In genomic region chr7:130211411-130211810, GRCm38 (mm10) we compare ENCODE assay signal across 18 mouse cellular contexts.
"Had no signal": no experiment of that assay in that cellular context is flagged by ENCODE, and none has a peak within 500 bp of the region (broad histone marks: within the 10 kb centered on the region; RNA-seq: fewer than 3 reads in every experiment).

No protein-coding gene starts in this region.

- H3K9me3 ChIP-seq: midbrain, embryonic 10.5 days; midbrain, embryonic 12.5 days; neural tube, embryonic 13.5 days; neural tube, embryonic 15.5 days had no signal

- H3K36me3 ChIP-seq: neural tube, embryonic 13.5 days; neural tube, embryonic 15.5 days had no signal

- H3K9ac ChIP-seq: lung, embryonic 14.5 days; midbrain, embryonic 12.5 days; neural tube, embryonic 13.5 days; neural tube, embryonic 15.5 days had no signal

- H3K4me2 ChIP-seq: lung, embryonic 14.5 days; midbrain, embryonic 12.5 days; neural tube, embryonic 13.5 days; neural tube, embryonic 15.5 days had no signal

- DNase-seq: lung, embryonic 14.5 days; lung, postnatal 10 days; lung, postnatal 4 days; midbrain, embryonic 14.5 days; retina, postnatal 1 day; right cerebral cortex, adult 18-20 months; right cerebral cortex, postnatal 25 days; right cerebral cortex, postnatal 4 days; spleen, adult 18-20 months; thymus, adult 18-20 months; thymus, postnatal 14 days; thymus, postnatal 36 days had no signal

- H3K4me3 ChIP-seq: midbrain, embryonic 10.5 days; midbrain, embryonic 12.5 days; myocyte; neural tube, embryonic 13.5 days; neural tube, embryonic 15.5 days had no signal

- H3K27ac ChIP-seq: midbrain, embryonic 12.5 days; neural tube, embryonic 13.5 days; neural tube, embryonic 15.5 days had no signal

- ATAC-seq: midbrain, embryonic 16.5 days had no signal

- H3K27me3 ChIP-seq: neural tube, embryonic 13.5 days; neural tube, embryonic 15.5 days had no signal
